Mouse (Mus musculus): ENCODE data around the gene Egfem1. TPM values are rescaled to one million over a fixed set of nuclear protein-coding genes. Genes with fewer than 3 reads are reported as not detected.

Egfem1 gene
- polyA plus RNA-seq, 1 experiment from 2014 or later: 3.3 TPM

- Histone ChIP-seq H3K36me3 (no peaks in the 10 kb centered on the region), H3K27ac (no peak overlapping the region), H3K4me1 (replicated peaks) (peaks cover 15% of the 10 kb centered on the region), H3K9ac (replicated peaks) (no peak overlapping the region), H3K9me3 (no peaks in the 10 kb centered on the region), H3K4me3 (replicated peaks) (no peak overlapping the region), H3K27me3 (no peaks in the 10 kb centered on the region), H3K4me2 (no peak overlapping the region)
- ATAC-seq (ENCODE audit: insufficient number of reproducible peaks, insufficient read depth, low FRiP score, low TSS enrichment, low read depth): no peak
- WGBS: 44% methylated on average over 8 of the region's 8 CpGs
Observed at GRCm38 (mm10) chr3:29366907-29367306, 285.1 kb downstream of the Egfem1 start.

DNA sequence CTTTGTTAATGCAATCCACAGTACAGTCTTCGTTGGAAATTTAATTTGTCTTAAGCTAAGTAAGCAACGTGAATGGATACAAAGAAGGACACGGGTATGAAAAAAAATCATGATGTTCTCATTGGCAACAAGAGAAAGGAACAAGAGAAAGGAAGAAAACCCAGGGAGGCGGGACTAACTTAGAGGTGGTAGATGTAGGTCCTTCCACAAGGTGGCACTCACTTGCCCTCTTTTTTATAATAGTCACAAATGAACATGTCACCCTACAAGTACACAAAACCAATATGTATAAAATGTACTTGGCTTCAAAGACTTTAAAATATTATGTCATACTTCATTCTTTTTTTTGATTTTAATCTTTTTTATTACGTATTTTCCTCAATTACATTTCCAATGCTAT, 288.7 kb downstream of the Egfem1 start:
- Histone ChIP-seq H3K4me3 (replicated peaks) (no peak overlapping the region), H3K9me3 (no peaks in the 10 kb centered on the region), H3K27me3 (no peaks in the 10 kb centered on the region), H3K4me2 (no peak overlapping the region), H3K36me3 (no peaks in the 10 kb centered on the region), H3K9ac (replicated peaks) (no peak overlapping the region), H3K4me1 (replicated peaks) (peaks cover 15% of the 10 kb centered on the region), H3K27ac (no peak overlapping the region)
- 69% methylated on average over 5 of the region's 5 CpGs for WGBS
- no peak for ATAC-seq (ENCODE audit: insufficient number of reproducible peaks, insufficient read depth, low FRiP score, low TSS enrichment, low read depth)

DNA sequence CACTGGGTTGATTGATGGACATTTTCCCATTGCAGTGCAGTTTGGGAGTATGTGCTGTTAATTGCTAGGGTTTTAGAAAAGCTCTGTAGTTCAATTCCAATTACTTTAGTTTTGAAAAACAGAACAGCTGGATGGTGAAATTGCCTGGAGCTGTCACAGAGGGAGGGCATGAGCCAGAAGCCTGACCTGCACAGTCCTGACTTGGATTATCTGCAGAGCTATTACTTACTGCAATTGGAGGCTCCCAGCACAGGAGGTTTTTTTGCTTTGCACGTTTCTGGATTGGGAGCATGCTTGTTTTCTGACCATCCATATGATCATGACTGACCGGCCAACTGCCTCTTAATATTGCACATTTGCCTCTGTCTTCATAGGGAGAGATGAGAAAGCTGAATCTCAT, 299.4 kb downstream of the Egfem1 start:
- Histone ChIP-seq H3K4me3 (replicated peaks) (no peak overlapping the region), H3K36me3 (no peaks in the 10 kb centered on the region), H3K27ac (no peak overlapping the region), H3K4me2 (no peak overlapping the region), H3K27me3 (no peaks in the 10 kb centered on the region), H3K9me3 (no peaks in the 10 kb centered on the region), H3K9ac (replicated peaks) (no peak overlapping the region), H3K4me1 (replicated peaks) (no peaks in the 10 kb centered on the region; the same call in 1 of the 2 replicates)
- ATAC-seq (ENCODE audit: insufficient number of reproducible peaks, insufficient read depth, low FRiP score, low TSS enrichment, low read depth): no peak
- WGBS: 43% methylated on average over 2 of the region's 2 CpGs

GRCm38 (mm10) chr3:29399064-29399463, 317.2 kb downstream of the Egfem1 start:
- 82% methylated on average over 3 of the region's 3 CpGs for WGBS
- Histone ChIP-seq H3K4me1 (replicated peaks) (no peaks in the 10 kb centered on the region), H3K4me2 (no peak overlapping the region), H3K9me3 (no peaks in the 10 kb centered on the region), H3K9ac (replicated peaks) (no peak overlapping the region), H3K4me3 (replicated peaks) (no peak overlapping the region), H3K36me3 (no peaks in the 10 kb centered on the region), H3K27ac (no peak overlapping the region), H3K27me3 (no peaks in the 10 kb centered on the region)
- no peak for ATAC-seq (ENCODE audit: insufficient number of reproducible peaks, insufficient read depth, low FRiP score, low TSS enrichment, low read depth)

DNA sequence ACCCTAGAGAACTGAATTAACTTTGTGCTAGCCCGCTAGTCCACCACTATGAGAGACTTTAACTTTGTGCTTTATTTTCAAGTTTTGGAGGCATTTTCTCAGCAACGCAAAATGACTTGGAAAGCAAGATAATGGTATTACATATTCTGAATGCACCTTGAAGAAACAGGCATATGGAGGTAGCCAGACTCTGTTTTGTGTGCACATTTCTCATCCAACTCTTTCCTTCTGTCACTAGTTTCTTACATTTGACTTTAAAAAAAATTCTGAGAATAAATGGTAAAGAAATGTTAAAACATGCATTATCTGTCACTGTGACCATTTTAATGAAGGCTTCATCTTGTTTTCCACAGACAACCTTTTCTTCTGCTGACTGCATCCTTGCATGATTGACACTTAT, 339.8 kb downstream of the Egfem1 start:
- Histone ChIP-seq H3K4me1 (replicated peaks) (no peaks in the 10 kb centered on the region), H3K9me3 (no peaks in the 10 kb centered on the region), H3K4me3 (replicated peaks) (no peak overlapping the region), H3K36me3 (no peaks in the 10 kb centered on the region), H3K9ac (replicated peaks) (no peak overlapping the region), H3K4me2 (no peak overlapping the region), H3K27me3 (no peaks in the 10 kb centered on the region), H3K27ac (no peak overlapping the region)
- no peak for ATAC-seq (ENCODE audit: insufficient number of reproducible peaks, insufficient read depth, low FRiP score, low TSS enrichment, low read depth)
- 89% methylated on average over 2 of the region's 2 CpGs for WGBS

GRCm38 (mm10) chr3:29432109-29433091, 350.6 kb downstream of the Egfem1 start:
- no peak overlapping the region for H3K4me2 ChIP-seq
- WGBS: 43% methylated on average over 10 of the region's 10 CpGs
- H3K9ac ChIP-seq (replicated peaks): no peak overlapping the region

DNA sequence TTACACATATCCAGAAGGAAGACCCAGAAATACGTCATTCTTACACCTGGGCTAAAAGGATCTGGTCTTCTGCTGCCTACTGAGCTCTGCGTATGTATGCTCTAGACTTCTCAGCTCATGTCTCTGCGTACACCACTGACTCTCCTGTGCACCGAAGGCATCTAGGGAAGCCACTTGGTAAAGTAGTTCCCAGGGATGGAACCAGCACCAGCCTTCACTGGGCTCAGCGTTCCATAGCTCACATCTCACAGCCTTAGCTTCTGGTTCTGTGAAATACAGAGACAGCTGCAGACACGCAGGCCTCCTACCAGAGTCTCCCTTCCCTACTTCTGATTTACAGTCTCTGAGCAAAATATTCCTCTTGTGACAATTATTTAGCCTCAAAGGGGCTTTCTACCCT, 361.2 kb downstream of the Egfem1 start:
- Histone ChIP-seq H3K9ac (replicated peaks) (no peak overlapping the region), H3K9me3 (no peaks in the 10 kb centered on the region), H3K36me3 (no peaks in the 10 kb centered on the region), H3K27me3 (no peaks in the 10 kb centered on the region), H3K4me2 (no peak overlapping the region), H3K4me3 (replicated peaks) (no peak overlapping the region), H3K27ac (no peak overlapping the region), H3K4me1 (replicated peaks) (no peaks in the 10 kb centered on the region)
- WGBS: 82% methylated on average over 6 of the region's 6 CpGs
- ATAC-seq (ENCODE audit: insufficient number of reproducible peaks, insufficient read depth, low FRiP score, low TSS enrichment, low read depth): no peak

More at GRCm38 (mm10) chr3:29432109-29433091, 350.6 kb downstream of the Egfem1 start:
- no peaks in the 10 kb centered on the region for H3K27me3 ChIP-seq
- H3K4me3 ChIP-seq (replicated peaks): no peak overlapping the region
- H3K4me1 ChIP-seq (replicated peaks): no peaks in the 10 kb centered on the region
- H3K27ac ChIP-seq: no peak overlapping the region
- no peaks in the 10 kb centered on the region for H3K36me3 ChIP-seq
- no peaks in the 10 kb centered on the region for H3K9me3 ChIP-seq
- ATAC-seq (ENCODE audit: insufficient number of reproducible peaks, insufficient read depth, low FRiP score, low TSS enrichment, low read depth): no peak

DNA sequence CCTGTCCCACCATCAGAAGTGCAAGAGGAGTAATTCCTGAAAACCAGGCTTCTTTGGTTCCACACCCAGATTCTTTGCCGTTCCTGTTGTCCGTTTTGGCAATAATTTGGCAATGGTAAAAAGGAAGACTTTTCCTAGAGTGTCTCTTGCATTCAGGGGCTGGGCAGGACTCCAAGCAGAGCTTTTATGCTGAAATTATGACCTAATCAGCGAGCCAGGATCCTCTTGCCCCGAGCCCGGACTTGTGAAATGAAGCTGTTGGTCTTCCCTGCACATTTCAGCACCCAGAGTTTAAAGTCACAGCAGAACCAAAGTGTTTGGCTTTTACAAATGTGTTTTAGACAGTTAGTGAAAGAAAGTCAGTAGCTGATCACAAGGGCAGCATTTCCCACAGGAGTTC, 362.8 kb downstream of the Egfem1 start:
- no peaks in the 10 kb centered on the region for H3K36me3 ChIP-seq
- H3K9ac ChIP-seq (replicated peaks): no peak overlapping the region
- no peaks in the 10 kb centered on the region for H3K9me3 ChIP-seq
- H3K27me3 ChIP-seq: no peaks in the 10 kb centered on the region
- H3K4me3 ChIP-seq (replicated peaks): no peak overlapping the region
- H3K4me2 ChIP-seq: no peak overlapping the region
- ATAC-seq (ENCODE audit: insufficient number of reproducible peaks, insufficient read depth, low FRiP score, low TSS enrichment, low read depth): no peak
- H3K4me1 ChIP-seq (replicated peaks): 0 out of 2 replicates have a peak, but pooled peaks cover 4% of the 10 kb centered on the region
- WGBS: 51% methylated on average over 5 of the region's 5 CpGs
- H3K27ac ChIP-seq: no peak overlapping the region

- WGBS: 28% methylated on average over 3 of the region's 3 CpGs
- 0 out of 2 replicates have a peak, but pooled peaks cover 4% of the 10 kb centered on the region for H3K4me1 ChIP-seq (replicated peaks)
- H3K9ac ChIP-seq (replicated peaks): no peak overlapping the region
- H3K27me3 ChIP-seq: no peaks in the 10 kb centered on the region
- H3K4me2 ChIP-seq: no peak overlapping the region
- ATAC-seq (ENCODE audit: insufficient number of reproducible peaks, insufficient read depth, low FRiP score, low TSS enrichment, low read depth): no peak
- no peaks in the 10 kb centered on the region for H3K9me3 ChIP-seq
- H3K36me3 ChIP-seq: no peaks in the 10 kb centered on the region
- no peak overlapping the region for H3K27ac ChIP-seq
- H3K4me3 ChIP-seq (replicated peaks): no peak overlapping the region
Observed at GRCm38 (mm10) chr3:29446081-29446480, 364.3 kb downstream of the Egfem1 start.

DNA sequence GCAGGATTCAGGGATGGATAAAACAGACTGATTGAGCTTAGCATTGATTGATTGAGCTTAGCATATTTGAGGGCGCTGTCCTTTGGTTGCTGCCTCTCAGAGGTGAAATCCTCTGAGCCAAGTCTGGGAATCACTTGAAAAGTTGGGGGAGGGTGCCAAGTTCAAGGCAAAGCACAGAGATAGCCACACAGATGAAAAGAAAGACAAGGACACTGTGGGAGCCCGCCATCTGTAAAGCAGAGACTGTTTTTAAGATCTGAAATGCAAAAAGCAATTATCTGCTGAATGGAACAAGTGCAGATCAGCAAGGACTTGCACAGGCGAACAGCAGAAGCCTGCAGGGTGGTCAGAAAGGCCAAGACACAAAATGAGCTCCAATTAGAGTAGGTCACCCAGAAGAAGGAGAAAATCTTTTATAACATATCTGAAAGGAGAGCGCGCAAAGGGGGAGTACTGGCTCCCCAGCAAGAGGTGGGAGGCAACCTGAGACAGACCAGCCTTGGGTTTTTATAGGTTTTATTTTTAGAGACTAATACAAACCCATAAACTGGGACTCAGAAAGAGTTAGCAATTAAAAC, 367.1 kb downstream of the Egfem1 start:
- H3K36me3 ChIP-seq: no peaks in the 10 kb centered on the region
- H3K4me3 ChIP-seq (replicated peaks): no peak overlapping the region
- no peaks in the 10 kb centered on the region for H3K9me3 ChIP-seq
- H3K27ac ChIP-seq: no peak overlapping the region
- WGBS: 67% methylated on average over 5 of the region's 5 CpGs
- ATAC-seq (ENCODE audit: insufficient number of reproducible peaks, insufficient read depth, low FRiP score, low TSS enrichment, low read depth): no peak
- H3K4me2 ChIP-seq: no peak overlapping the region
- H3K9ac ChIP-seq (replicated peaks): no peak overlapping the region
- 0 out of 2 replicates have a peak, but pooled peaks cover 4% of the 10 kb centered on the region for H3K4me1 ChIP-seq (replicated peaks)
- H3K27me3 ChIP-seq: no peaks in the 10 kb centered on the region

DNA sequence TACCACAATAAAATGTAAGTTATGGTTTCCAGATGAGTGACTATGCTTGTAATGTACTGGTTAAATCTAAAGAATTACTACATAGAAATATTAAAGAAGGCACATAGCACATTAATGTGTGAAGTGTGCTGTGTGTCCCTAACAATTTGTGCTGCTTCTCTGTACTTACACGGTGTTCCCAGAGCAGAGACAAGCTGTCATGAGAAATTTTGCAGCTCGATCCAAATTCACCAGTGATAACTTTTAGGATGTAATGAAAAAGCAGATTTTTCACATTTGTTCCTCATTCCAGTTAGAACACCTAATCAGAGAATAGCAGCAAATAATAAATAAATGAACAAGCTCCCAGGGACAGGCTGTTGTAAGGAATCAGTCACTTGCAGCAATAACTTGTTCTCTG, 416.4 kb downstream of the Egfem1 start:
- 69% methylated on average over 2 of the region's 2 CpGs for whole genome bisulfite sequencing
- Histone ChIP-seq H3K4me3 (replicated peaks) (no peak overlapping the region), H3K9me3 (no peaks in the 10 kb centered on the region), H3K27ac (no peak overlapping the region), H3K4me1 (replicated peaks) (peaks cover 8% of the 10 kb centered on the region), H3K27me3 (no peaks in the 10 kb centered on the region), H3K36me3 (no peaks in the 10 kb centered on the region), H3K4me2 (no peak overlapping the region), H3K9ac (replicated peaks) (no peak overlapping the region)
- ATAC-seq (ENCODE audit: insufficient number of reproducible peaks, insufficient read depth, low FRiP score, low TSS enrichment, low read depth): no peak
